Mouse (Mus musculus) stomach, postnatal 0 days (tissue): ENCODE data around the gene Ptgdr2.

Experiments
- CTCF ChIP-seq: IDR thresholded peaks from 2 replicates; pipeline ENCODE4 v1.5.1; 2016; ENCODE audit warnings: antibody characterized with exemption, low read depth, mild to moderate bottlenecking, moderate library complexity
- EP300 ChIP-seq: optimal IDR thresholded peaks from 2 replicates; pipeline ENCODE3; 2016; ENCODE audit warnings: antibody characterized with exemption

DNA sequence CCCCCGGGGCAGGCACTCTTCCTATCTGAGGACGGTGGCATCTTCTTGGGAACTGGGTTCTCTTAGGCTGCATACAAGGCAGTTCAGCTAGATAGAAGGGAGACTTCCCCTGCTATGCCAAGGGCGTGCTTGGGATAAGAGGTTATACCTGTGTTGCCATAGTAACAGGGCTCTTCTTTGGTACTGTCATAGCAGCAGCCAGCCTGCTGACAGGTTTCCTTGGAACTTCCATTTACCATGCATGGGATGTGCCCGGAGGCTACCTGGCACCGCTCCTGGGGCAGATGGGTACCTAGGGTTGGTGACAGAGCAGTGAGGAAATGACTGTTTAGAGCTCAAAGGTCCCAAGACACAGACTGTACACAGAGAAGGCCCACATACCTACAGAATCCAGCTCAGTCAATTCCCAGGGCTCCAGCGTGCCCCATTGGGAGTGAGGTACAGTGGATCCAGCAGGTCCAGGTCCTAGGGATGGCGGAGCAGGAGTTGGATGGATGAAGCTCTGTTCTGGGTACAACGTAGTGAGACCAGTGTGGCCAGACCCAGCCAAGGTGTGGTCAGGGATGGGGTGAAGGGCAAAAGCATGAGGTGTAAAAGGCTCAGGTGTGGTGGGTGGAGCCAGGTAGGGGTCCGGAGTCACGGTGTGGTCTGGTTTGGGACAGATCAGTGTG lies 18.5 kb upstream of the Ptgdr2 start:
- TF ChIP-seq EP300 = no peak
- no peak for TF ChIP-seq CTCF
